Mouse (Mus musculus) regulatory T cell (primary cell): ENCODE measurements around the gene Uhrf1bp1.

ENCODE experiments used
- in situ Hi-C: fragments of 300-600 bp; cut with MboI, MseI; formaldehyde crosslinking; loops from one replicate; pipeline ENCODE4 v1.15.1; 2025; ENCODE audit warnings: high pct_unique_total_duplicates

Gene Uhrf1bp1

GRCm38 (mm10) chr17:27947155-27947554 is 90.9 kb downstream of the Uhrf1bp1 start:
- in situ Hi-C loops, result no loop called here
